Mouse (Mus musculus): ENCODE measurements at regions not wholly inside any gene's neighbourhood (a gene's known extent, or its start where the extent isn't known, plus 50 kb on each side); places are given as distances from the start of the nearest gene placed in this dataset.

GRCm38 (mm10) chr3:148228002-148228707 lies 762.2 kb downstream of the Adgrl2 start:
- TF ChIP-seq CTCF (IDR thresholded peaks at IDR 0.05; ENCODE audit: borderline replicate concordance, extremely low read depth, insufficient read depth, insufficient read length) (no peak), POLR2A (IDR thresholded peaks at IDR 0.05; ENCODE audit: borderline replicate concordance, extremely low read depth, insufficient read depth, insufficient read length, poor library complexity, severe bottlenecking) (no peak)
